Comparison of ENCODE assay signal across 8 mouse cellular contexts in the genomic region with DNA sequence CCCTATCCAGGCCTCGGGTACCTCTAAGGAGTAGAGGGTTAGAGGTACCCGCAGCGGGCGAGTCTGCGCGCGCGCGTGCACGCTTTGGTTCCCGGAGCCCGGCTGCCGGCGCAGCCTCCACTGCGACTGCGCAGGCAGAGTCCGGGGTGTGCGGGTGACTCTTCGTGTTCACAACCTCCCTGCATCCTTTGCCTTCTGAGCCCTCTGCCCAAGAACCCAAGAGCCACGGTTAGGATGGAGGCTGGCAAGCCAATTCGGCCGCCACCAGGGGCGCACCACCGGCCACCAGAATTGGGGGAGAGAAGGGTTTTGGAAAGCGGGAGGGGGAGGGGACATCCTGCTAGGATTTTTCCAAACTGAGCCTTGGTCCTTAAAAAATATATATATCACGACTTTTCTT. TPM values are rescaled to one million over a fixed set of nuclear protein-coding genes. Genes with fewer than 3 reads are reported as not detected.
DNase-seq lines count a peak whose midpoint lies in the region; ATAC-seq and TF ChIP-seq lines count a peak whose summit lies in the region.

No protein-coding gene starts in this region.

- no peak overlapping the region for H3K9ac ChIP-seq in liver, embryonic 15.5 days

- peak; percentile 84 for DNase-seq in cerebellum, adult 2 months
- DNase-seq in frontal cortex, postnatal 14 days (ENCODE audit: low spot score in 2 of 2): peak; percentile 46 to 61
- peak; percentile 43 for DNase-seq in kidney, adult 2 months
- peak; percentile 78 for DNase-seq in retina, postnatal 1 day

- H3K27ac ChIP-seq in cerebellum, adult 2 months (ENCODE audit: insufficient read depth, low read length): peak overlapping the region; percentile 67
- H3K27ac ChIP-seq in kidney, adult 2 months (ENCODE audit: insufficient read depth, low read depth, low read length): no peak overlapping the region
- no peak overlapping the region for H3K27ac ChIP-seq in liver, embryonic 15.5 days (replicated peaks)

- H3K27me3 ChIP-seq in megakaryocyte, embryonic 14.5 days (replicated peaks): peaks cover 87% of the 10 kb centered on the region
- no peaks in the 10 kb centered on the region for H3K27me3 ChIP-seq in cerebellum, adult 2 months (ENCODE audit: control insufficient read depth, insufficient read depth, low read length)
- H3K27me3 ChIP-seq in kidney, adult 2 months (replicated peaks; ENCODE audit: control insufficient read depth, insufficient read depth, low read length): no peaks in the 10 kb centered on the region
- peaks cover 88% of the 10 kb centered on the region for H3K27me3 ChIP-seq in liver, embryonic 15.5 days

- peak overlapping the region; percentile 43 for H3K4me3 ChIP-seq in megakaryocyte, embryonic 14.5 days (replicated peaks)
- peak overlapping the region; percentile 75 for H3K4me3 ChIP-seq in cerebellum, adult 2 months (replicated peaks; ENCODE audit: insufficient read depth, low read depth, low read length)
- H3K4me3 ChIP-seq in kidney, adult 2 months (ENCODE audit: insufficient read depth, low read depth, low read length): no peak overlapping the region
- 0 out of 2 replicates have a peak overlapping the region, but pooled peaks have one; percentile 14 for H3K4me3 ChIP-seq in liver, embryonic 15.5 days (replicated peaks)

- TF ChIP-seq POLR2A in cerebellum, adult 2 months (IDR thresholded peaks at IDR 0.05; ENCODE audit: borderline replicate concordance, insufficient read depth, low read length): peak; percentile 54; the same call in 1 of the 2 replicates
- TF ChIP-seq POLR2A in kidney, adult 2 months (IDR thresholded peaks at IDR 0.05; ENCODE audit: low read depth, low read length): no peak

- no peak for ATAC-seq in megakaryocyte, adult 5-6 weeks (ENCODE audit: poor library complexity, severe bottlenecking)
- no peak for ATAC-seq in liver, embryonic 15.5 days (ENCODE audit: insufficient read depth)
- no peak for ATAC-seq in activated CD4-positive, CD25-positive, alpha-beta regulatory T cell, adult 4 months

- H3K4me1 ChIP-seq in megakaryocyte, embryonic 14.5 days: peaks cover 65% of the 10 kb centered on the region
- H3K4me1 ChIP-seq in cerebellum, adult 2 months (ENCODE audit: control insufficient read depth, insufficient read depth, low read length): peaks cover 21% of the 10 kb centered on the region
- H3K4me1 ChIP-seq in kidney, adult 2 months (ENCODE audit: control insufficient read depth, insufficient read depth, low read length): no peaks in the 10 kb centered on the region
- H3K4me1 ChIP-seq in liver, embryonic 15.5 days (replicated peaks): peaks cover 34% of the 10 kb centered on the region

- WGBS in cerebellum, adult 2 months: 1% methylated on average over 26 of the region's 26 CpGs
- 11% methylated on average over 26 of the region's 26 CpGs for WGBS in kidney, adult 2 months
- 9% methylated on average over 26 of the region's 26 CpGs for WGBS in liver, embryonic 15.5 days (ENCODE audit: insufficient replicate concordance)

- no peaks in the 10 kb centered on the region for H3K36me3 ChIP-seq in megakaryocyte, embryonic 14.5 days (replicated peaks; ENCODE audit: low read length)
- H3K36me3 ChIP-seq in kidney, adult 2 months (ENCODE audit: control insufficient read depth, insufficient read depth, low read length): no peaks in the 10 kb centered on the region
- no peaks in the 10 kb centered on the region for H3K36me3 ChIP-seq in liver, embryonic 15.5 days (replicated peaks)

- peak overlapping the region; percentile 43 for H3K4me2 ChIP-seq in liver, embryonic 15.5 days

- TF ChIP-seq CTCF in cerebellum, adult 2 months (IDR thresholded peaks at IDR 0.05; ENCODE audit: borderline replicate concordance, insufficient read depth, low read depth, low read length): peak; percentile 57; the same call in 1 of the 2 replicates
- peak; percentile 45 for TF ChIP-seq CTCF in kidney, adult 2 months (conservative IDR thresholded peaks at IDR 0.05; ENCODE audit: insufficient read depth, insufficient read length, low read depth, low read length)

- H3K9me3 ChIP-seq in megakaryocyte, embryonic 14.5 days: peaks cover 5% of the 10 kb centered on the region
- H3K9me3 ChIP-seq in liver, embryonic 15.5 days (replicated peaks): no peaks in the 10 kb centered on the region

RNA-seq across cellular contexts. Expression of a gene that starts 2.7 kb away (rescaled TPM):
- polyA plus RNA-seq in megakaryocyte, embryonic 14.5 days (2012; ENCODE audit: insufficient read depth, low replicate concordance): 6.8 and 10.5 TPM in 2 replicates
- total RNA-seq in megakaryocyte, adult 5-6 weeks (2015): 2.4 and 3.6 TPM in 2 replicates
- 1.7 TPM in 2 replicates for total RNA-seq in megakaryocyte, adult 5-6 weeks (2017)
- polyA plus RNA-seq in cerebellum, adult 2 months (2012; rRNA removed): 164 and 184 TPM in 2 replicates
- polyA plus RNA-seq in kidney, adult 2 months (2012; rRNA removed): 28.7 and 44.4 TPM in 2 replicates
- polyA plus RNA-seq in liver, embryonic 15.5 days (2015; fragmentation: Nextera tagmentation; extraction: Ambion mirVana): 1.1 and 1.6 TPM in 2 replicates
- 10 to 100 TPM in 1 of 2 experiments, 1 to 10 TPM in 1; 9.3 to 11.0 TPM for polyA plus RNA-seq in activated CD4-positive, CD25-positive, alpha-beta regulatory T cell, adult 4 months (2017; shearing (Covaris generic))

RNA-seq across cellular contexts. Expression of a gene that starts 57.8 kb away (rescaled TPM):
- not detected in 2 replicates for polyA plus RNA-seq in megakaryocyte, embryonic 14.5 days (2012; ENCODE audit: insufficient read depth, low replicate concordance)
- total RNA-seq in megakaryocyte, adult 5-6 weeks (2015): 0.09 and 0.31 TPM in 2 replicates
- total RNA-seq in megakaryocyte, adult 5-6 weeks (2017): 0.40 and 0.94 TPM in 2 replicates
- 0.56 and 0.74 TPM in 2 replicates for polyA plus RNA-seq in cerebellum, adult 2 months (2012; rRNA removed)
- polyA plus RNA-seq in kidney, adult 2 months (2012; rRNA removed): 2.7 and 3.2 TPM in 2 replicates
- polyA plus RNA-seq in liver, embryonic 15.5 days (2015; fragmentation: Nextera tagmentation; extraction: Ambion mirVana): 0.39 and 0.47 TPM in 2 replicates
- polyA plus RNA-seq in activated CD4-positive, CD25-positive, alpha-beta regulatory T cell, adult 4 months (2017; shearing (Covaris generic)): under 1 TPM; 0.24 to 0.66 TPM

RNA-seq across cellular contexts. Expression of a gene that starts 58.1 kb away (rescaled TPM):
- 38.1 and 95.4 TPM in 2 replicates for polyA plus RNA-seq in megakaryocyte, embryonic 14.5 days (2012; ENCODE audit: insufficient read depth, low replicate concordance)
- 87.3 and 95.0 TPM in 2 replicates for total RNA-seq in megakaryocyte, adult 5-6 weeks (2015)
- total RNA-seq in megakaryocyte, adult 5-6 weeks (2017): 68.5 and 71.1 TPM in 2 replicates
- polyA plus RNA-seq in cerebellum, adult 2 months (2012; rRNA removed): 2.0 and 2.5 TPM in 2 replicates
- polyA plus RNA-seq in kidney, adult 2 months (2012; rRNA removed): 2.0 and 3.6 TPM in 2 replicates
- 116 and 118 TPM in 2 replicates for polyA plus RNA-seq in liver, embryonic 15.5 days (2015; fragmentation: Nextera tagmentation; extraction: Ambion mirVana)
- 10 to 100 TPM; 69.0 to 76.6 TPM for polyA plus RNA-seq in activated CD4-positive, CD25-positive, alpha-beta regulatory T cell, adult 4 months (2017; shearing (Covaris generic))
